Mouse (Mus musculus): ENCODE data around the gene Naaa.

Gene Naaa

GRCm38 (mm10) chr5:92277437-92278394 is at the start of gene Naaa:
Gene Naaa (minus strand): TSS chr5:92278170.
- DNase-seq (ENCODE audit: low spot score in 2 of 2): peak; percentile 78 to 86

GRCm38 (mm10) chr5:92327367-92327766 is 49.4 kb upstream of the Naaa start:
- DNase-seq (ENCODE audit: low spot score in 2 of 2): no peak

GRCm38 (mm10) chr5:92323264-92323663 is 45.3 kb upstream of the Naaa start:
- DNase-seq (ENCODE audit: low spot score in 2 of 2): no peak

DNA sequence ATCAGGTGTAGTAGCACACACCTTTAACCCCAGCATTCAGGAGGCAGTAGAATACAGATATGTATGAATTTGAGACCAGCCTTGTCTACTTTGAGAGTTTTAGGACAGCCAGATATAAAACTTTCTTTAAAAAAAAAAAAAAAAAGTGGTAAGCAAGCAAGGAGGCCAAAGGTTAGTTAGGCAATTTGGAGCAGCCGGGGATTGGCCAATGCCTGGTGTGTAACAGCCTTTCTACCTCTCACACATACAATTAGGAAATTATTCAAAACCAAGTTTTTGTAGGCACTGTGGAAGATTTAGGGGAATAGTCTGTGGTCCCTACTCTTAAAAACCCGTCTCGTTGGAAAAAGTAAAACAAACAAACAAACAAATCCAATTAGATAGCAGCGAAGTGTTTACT is 44.6 kb upstream of the Naaa start:
- no peak for DNase-seq (ENCODE audit: low spot score in 2 of 2)

GRCm38 (mm10) chr5:92321631-92322400 is 43.8 kb upstream of the Naaa start:
- no peak for DNase-seq (ENCODE audit: low spot score in 2 of 2)

- no peak for DNase-seq (ENCODE audit: low spot score in 2 of 2)
These were observed 40.6 kb upstream of the Naaa start for GRCm38 (mm10) chr5:92318596-92318995.

DNA sequence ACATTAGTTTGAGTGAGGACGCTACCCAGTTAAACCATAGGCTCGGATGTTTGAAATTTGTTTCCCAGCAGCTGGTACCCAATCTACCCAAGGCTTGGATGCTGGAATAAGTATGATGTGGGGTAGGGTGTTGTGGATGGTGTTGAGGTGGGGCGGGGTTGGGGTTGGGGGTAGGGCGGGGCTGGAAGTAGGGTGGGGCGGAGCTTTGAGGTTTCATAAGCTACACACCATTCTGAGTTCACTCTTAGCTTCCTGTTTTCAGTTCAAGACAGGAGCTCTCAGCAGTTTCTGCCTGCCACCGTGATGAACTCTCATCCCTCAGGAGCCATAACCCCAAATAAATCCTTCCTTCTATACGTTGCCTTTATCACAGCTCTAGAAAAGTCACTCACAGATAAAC is 40.1 kb upstream of the Naaa start:
- no peak for DNase-seq (ENCODE audit: low spot score in 2 of 2)

DNA sequence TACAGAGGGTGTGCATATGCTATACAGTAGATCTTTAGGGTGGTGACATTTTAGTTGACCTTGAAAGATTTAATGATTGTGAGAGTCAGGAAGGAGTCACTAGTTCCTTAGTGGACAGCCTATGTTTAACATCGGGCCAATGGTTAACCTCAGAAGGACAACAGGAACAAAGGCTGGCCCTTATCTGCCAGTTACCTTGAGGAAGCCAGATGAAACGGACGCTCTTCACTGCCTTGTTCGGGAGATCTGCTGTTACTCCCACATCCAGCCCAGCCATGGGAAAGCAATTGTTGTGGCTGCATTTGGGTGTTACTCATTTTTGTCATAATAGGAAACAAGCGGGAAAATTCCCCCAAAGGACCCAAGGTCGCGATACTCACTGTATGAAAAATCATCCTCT is 35.8 kb upstream of the Naaa start:
- no peak for DNase-seq (ENCODE audit: low spot score in 2 of 2)

DNA sequence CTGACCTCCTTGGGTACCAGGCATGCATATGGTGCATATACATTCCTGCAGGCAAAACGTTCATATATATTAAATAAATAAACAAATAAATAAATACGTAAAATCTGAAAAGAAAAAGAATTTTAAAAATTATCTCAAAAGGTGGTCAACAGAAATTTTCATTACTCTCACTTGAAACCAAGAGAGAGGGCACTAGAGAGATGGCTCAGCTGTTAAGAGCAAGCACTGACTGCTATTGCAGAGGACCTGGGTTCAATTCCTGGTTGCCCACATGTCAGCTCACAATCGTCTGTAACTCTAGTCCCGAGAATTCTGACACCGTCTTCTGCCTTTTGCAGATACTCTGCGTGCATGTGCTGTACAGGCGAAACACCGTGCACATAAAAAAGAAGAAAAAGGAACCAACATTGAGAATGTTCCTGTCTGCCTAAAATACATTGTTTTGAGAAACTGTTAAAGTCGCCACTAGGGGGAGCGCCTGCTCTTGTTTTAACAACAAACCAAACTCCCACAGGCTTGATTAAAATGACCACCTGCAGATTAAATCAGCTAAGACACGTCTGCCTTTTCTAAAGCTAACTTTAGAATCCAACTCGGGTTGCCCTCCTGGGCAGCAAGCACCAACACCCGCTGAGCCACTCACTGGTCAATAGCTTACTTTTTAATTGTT is 34.2 kb upstream of the Naaa start:
- peak; percentile 82 to 94 for DNase-seq (ENCODE audit: low spot score in 2 of 2)

GRCm38 (mm10) chr5:92309681-92310511 is 31.9 kb upstream of the Naaa start, which contains the start of gene Sdad1:
Gene Sdad1 (minus strand): TSS chr5:92310479.
- peak; percentile 96 to 97 for DNase-seq (ENCODE audit: low spot score in 2 of 2)

- DNase-seq (ENCODE audit: low spot score in 2 of 2): no peak
These were observed 26.3 kb upstream of the Naaa start for GRCm38 (mm10) chr5:92304291-92304690.

GRCm38 (mm10) chr5:92302149-92302840 is 24.3 kb upstream of the Naaa start:
- DNase-seq (ENCODE audit: low spot score in 2 of 2): no peak

- DNase-seq (ENCODE audit: low spot score in 2 of 2): no peak
These were observed 16.6 kb upstream of the Naaa start for GRCm38 (mm10) chr5:92294525-92294924.

GRCm38 (mm10) chr5:92291652-92292414 is 13.9 kb upstream of the Naaa start:
- no peak for DNase-seq (ENCODE audit: low spot score in 2 of 2)

DNA sequence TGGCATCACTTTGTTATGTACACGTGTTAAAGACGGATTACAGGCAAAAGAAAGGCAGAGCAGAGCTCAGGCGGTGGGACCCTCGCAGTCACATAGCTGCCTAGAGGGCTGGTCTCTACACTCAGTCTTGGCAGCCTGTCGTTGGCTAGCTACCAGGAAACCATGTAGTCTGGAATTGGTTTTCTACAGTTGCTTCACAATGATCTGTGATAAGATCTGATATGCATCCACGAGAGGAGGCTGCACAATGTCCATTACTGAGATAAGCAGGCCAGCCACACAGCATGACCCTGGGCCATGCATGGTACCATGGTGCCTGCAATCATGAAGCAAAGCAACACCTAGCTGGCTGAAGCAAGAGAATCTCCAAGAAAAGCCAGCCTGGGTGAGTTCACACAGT is 9.9 kb upstream of the Naaa start:
- no peak for DNase-seq (ENCODE audit: low spot score in 2 of 2)

- DNase-seq (ENCODE audit: low spot score in 2 of 2): no peak
These were observed 5.1 kb upstream of the Naaa start for GRCm38 (mm10) chr5:92283107-92283506.

- no peak for DNase-seq (ENCODE audit: low spot score in 2 of 2)
These were observed 4.6 kb upstream of the Naaa start for GRCm38 (mm10) chr5:92282571-92282970.

DNA sequence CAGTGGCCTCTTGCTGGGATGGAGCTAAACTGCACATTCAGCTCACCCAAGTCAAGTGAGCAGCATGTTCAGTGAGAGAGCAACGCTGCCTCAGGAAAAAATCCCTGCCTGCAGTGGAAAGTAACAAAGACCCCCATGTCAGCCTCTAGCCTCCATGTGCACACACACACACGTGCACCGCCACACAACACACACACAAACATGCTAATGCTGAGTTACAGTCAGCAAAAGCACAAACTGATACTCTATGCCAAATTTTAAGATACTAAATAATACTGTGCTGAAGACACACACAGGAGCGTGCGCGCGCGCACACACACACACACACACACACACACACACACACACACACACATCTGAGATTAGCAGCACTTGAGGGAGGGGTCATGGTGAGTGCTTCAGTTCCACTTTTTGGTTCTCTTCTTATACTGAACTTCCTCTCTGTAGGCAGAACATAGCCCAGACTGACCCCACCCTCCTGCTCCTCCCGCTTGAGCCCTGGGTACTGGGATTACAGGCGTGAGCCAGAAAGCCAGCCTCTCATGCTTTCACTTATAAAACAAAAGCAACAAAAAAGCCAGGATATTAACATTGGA is 1.1 kb upstream of the Naaa start:
- no peak for DNase-seq (ENCODE audit: low spot score in 2 of 2)

GRCm38 (mm10) chr5:92270496-92270895 is 7.5 kb downstream of the Naaa start:
- no peak for DNase-seq (ENCODE audit: low spot score in 2 of 2)

Data from frontal cortex, postnatal 36 days (tissue).